Mouse (Mus musculus) limb, embryonic 14.5 days (tissue): ENCODE results near the gene Olfr638. TPM values are rescaled to one million over a fixed set of nuclear protein-coding genes. Genes with fewer than 3 reads are reported as not detected.
"Not testable (repeated sequence)": the region's sequence is repeated elsewhere in the genome, so short reads cannot be mapped to it uniquely, and the experiment has no call there.

Experiments used
- ATAC-seq: fragments of 200-750 bp; cut with Nextera tagmentation; 2 replicates; pipeline ENCODE4 v1.8.0; 2017; ENCODE audit warnings: low read depth, moderate number of reproducible peaks, moderate TSS enrichment; ENCODE audit not compliant: low FRiP score
- DNase-seq: peaks from one replicate; pipeline ENCODE4 v3.0.0-alpha.2; 2015; ENCODE audit warnings: low spot score
- H3K27ac ChIP-seq: fragments of 300-500 bp; sonication (generic); replicated peaks from 2 replicates; pipeline ENCODE4 v1.5.1; 2014; ENCODE audit warnings: low read depth, mild to moderate bottlenecking, low read length, moderate library complexity, mixed read lengths
- H3K27me3 ChIP-seq: fragments of 300-500 bp; sonication (generic); 2 replicates; pipeline ENCODE4 v1.6.1; 2014; ENCODE audit warnings: low read length, mixed read lengths; ENCODE audit not compliant: control insufficient read depth, insufficient read depth
- H3K36me3 ChIP-seq: fragments of 300-500 bp; sonication (generic); 2 replicates; pipeline ENCODE4 v1.6.1; 2014; ENCODE audit warnings: mild to moderate bottlenecking, low read length, moderate library complexity, mixed read lengths; ENCODE audit not compliant: control insufficient read depth, insufficient read depth
- H3K4me1 ChIP-seq: fragments of 300-500 bp; sonication (generic); 2 replicates; pipeline ENCODE4 v1.6.1; 2014; ENCODE audit warnings: antibody characterized with exemption, low read length, mixed read lengths; ENCODE audit not compliant: control insufficient read depth, insufficient read depth
- H3K4me2 ChIP-seq: fragments of 300-500 bp; sonication (generic); replicated peaks from 2 replicates; pipeline ENCODE4 v1.6.1; 2014; ENCODE audit warnings: low read depth, mild to moderate bottlenecking, low read length, moderate library complexity; ENCODE audit not compliant: severe bottlenecking
- H3K4me3 ChIP-seq: fragments of 300-500 bp; sonication (generic); replicated peaks from 2 replicates; pipeline ENCODE4 v1.5.1; 2014; ENCODE audit warnings: low read length
- H3K9ac ChIP-seq: fragments of 300-500 bp; sonication (generic); 2 replicates; pipeline ENCODE4 v1.6.1; 2014; ENCODE audit warnings: mild to moderate bottlenecking, low read depth, low read length, moderate library complexity; ENCODE audit not compliant: severe bottlenecking
- H3K9me3 ChIP-seq: fragments of 300-500 bp; sonication (generic); 2 replicates; pipeline ENCODE4 v1.6.1; 2016; ENCODE audit warnings: low read length; ENCODE audit not compliant: control insufficient read depth
- POLR2A ChIP-seq: fragments of 200-500 bp; IDR thresholded peaks from 2 replicates; pipeline ENCODE4 v1.8.0; 2012; ENCODE audit warnings: inconsistent platforms, mild to moderate bottlenecking, moderate library complexity, borderline replicate concordance; ENCODE audit not compliant: insufficient read depth, insufficient read length; ENCODE audit errors: extremely low read depth
- WGBS: fragments of 180-500 bp; shearing (Covaris S2); extraction: QIAGEN DNeasy Blood & Tissue Kit; methylation state at CpG from one replicate; pipeline ENCODE4 v1.1.7; 2014; 5-methylcytosine and 5-hydroxymethylcytosine counted together
- polyA plus RNA-seq, 2 experiments: library from polyadenylated mRNA; depleted of rRNA in 1 of 2; stranded (reverse) in 1 of 2; unstranded in 1 of 2; fragments of >200 nt; fragmentation: Nextera tagmentation in 1 of 2; extraction: Ambion mirVana in 1 of 2; gene quantifications; 2 replicates each; pipeline versions ENCODE4 v1.2.1 to v1.2.3; 2012 to 2014

Olfr638 gene
- polyA plus RNA-seq (2012; rRNA removed) (not detected in 2 replicates), polyA plus RNA-seq (2014; fragmentation: Nextera tagmentation; extraction: Ambion mirVana) (not detected in 2 replicates)

DNA sequence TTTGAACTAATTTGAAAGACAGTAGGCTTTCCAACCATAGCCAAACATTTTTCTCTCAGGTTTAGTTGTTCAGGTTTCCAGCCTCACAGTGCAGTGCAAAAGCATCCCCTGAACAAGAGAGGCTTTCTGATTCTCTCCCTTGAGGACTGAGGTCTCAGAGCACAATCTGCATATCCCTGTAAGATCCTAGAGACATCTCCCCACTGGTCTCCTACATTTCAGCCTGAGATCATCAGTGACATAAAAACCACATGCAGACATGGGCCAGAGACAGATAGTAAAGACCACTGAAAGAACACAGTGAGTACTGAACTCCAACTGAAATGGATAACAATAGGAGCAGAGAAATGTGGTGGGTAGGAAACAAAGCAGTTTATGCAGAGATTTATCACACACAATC, at the start of gene Olfr638:
Gene Olfr638, plus strand, starts transcription at position 301 of the 400 bp plus-strand sequence.
- Histone ChIP-seq H3K27ac (no peak within 1 kb of the TSS), H3K4me3 (no peak within 1 kb of the TSS), H3K9me3 (no peaks in the 10 kb centered on the region), H3K9ac (no peak within 1 kb of the TSS), H3K27me3 (no peaks in the 10 kb centered on the region), H3K4me1 (no peaks in the 10 kb centered on the region), H3K36me3 (no peaks in the 10 kb centered on the region), H3K4me2 (no peak within 1 kb of the TSS)
- no peak for TF ChIP-seq POLR2A
- no peak for ATAC-seq
- no peak for DNase-seq

DNA sequence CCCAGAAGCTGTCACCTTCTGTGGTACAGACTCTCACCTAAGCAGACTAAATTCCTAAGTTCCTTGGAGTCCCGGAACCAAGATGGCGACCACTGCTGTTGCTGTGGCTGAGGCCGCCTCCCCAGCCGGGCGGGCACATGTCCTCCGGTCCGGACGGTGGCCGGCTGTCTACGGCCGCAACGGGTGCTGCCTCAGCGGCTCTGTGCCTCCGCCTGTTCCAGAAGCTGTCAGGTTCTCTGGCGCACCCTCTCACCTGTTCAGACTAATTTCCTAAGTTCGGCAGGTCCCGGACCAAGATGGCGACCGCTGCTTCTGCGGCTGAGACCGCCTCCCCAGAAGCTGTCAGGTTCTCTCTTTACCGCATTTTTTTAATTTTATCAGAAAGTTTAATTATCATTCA, 31.7 kb upstream of the Olfr638 start:
- not testable (repeated sequence) for H3K4me1 ChIP-seq, H3K9ac ChIP-seq, H3K36me3 ChIP-seq, H3K4me2 ChIP-seq, H3K9me3 ChIP-seq, DNase-seq, H3K4me3 ChIP-seq, H3K27ac ChIP-seq, H3K27me3 ChIP-seq, ATAC-seq
- WGBS, result 93% methylated on average over 22 of the region's 22 CpGs

DNA sequence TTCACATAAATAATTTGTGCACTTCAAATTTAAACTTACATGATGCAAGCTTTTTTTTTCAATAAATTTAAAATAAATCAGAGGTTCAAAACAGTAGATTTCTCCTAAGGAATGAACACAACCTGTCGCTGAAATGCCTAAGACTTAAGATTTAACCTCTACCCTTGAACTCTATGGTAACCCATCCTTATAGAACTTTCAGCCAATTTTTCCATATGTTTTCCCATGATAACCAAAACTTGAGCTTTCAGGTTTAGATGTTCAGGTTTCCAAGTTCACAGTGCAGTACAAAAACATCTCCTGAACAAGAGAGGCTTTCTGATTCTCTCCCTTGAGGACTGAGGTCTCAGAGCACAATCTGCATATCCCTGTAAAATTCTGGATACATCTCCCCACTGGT, 27.7 kb upstream of the Olfr638 start, which contains the start of gene Olfr635:
Gene Olfr635, plus strand, starts transcription at position 301 of the 400 bp plus-strand sequence.
- no peak for TF ChIP-seq POLR2A
- no peaks in the 10 kb centered on the region for H3K4me1 ChIP-seq
- WGBS, result 74% methylated on average over 1 of the region's 1 CpGs

DNA sequence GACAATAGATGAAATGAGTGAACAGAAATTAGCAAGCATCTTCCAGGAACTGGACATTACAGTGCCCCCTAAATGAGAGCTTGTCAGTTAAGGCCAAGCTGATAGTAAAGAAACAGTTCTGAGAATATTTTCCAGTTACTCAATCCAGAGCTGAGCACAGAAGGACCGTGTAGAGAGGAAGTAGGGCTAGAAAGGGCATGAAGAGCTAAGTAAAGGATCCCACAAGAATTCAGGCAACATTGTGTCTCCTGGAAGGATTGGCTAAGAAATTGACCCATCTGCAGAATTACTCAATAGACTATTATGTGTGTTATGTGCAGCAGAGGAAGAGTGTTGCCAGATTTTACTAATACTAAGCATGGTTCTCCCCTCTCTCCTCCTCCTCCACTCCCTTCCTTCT, 26.8 kb upstream of the Olfr638 start:
- H3K4me3 ChIP-seq, result no peak overlapping the region
- DNase-seq, result no peak
- ATAC-seq, result no peak
- no peak overlapping the region for H3K27ac ChIP-seq
- no peak overlapping the region for H3K9ac ChIP-seq
- no peaks in the 10 kb centered on the region for H3K4me1 ChIP-seq
- 72% methylated on average over 1 of the region's 1 CpGs for WGBS
- H3K9me3 ChIP-seq, result no peaks in the 10 kb centered on the region
- no peak overlapping the region for H3K4me2 ChIP-seq
- no peaks in the 10 kb centered on the region for H3K36me3 ChIP-seq
- H3K27me3 ChIP-seq, result no peaks in the 10 kb centered on the region
- TF ChIP-seq POLR2A, result no peak

More for the DNA sequence above, 27.7 kb upstream of the Olfr638 start, which contains the start of gene Olfr635:
- ATAC-seq (no peak), DNase-seq (no peak)
- no peaks in the 10 kb centered on the region for H3K36me3 ChIP-seq
- H3K4me3 ChIP-seq, result no peak within 1 kb of the TSS
- H3K9me3 ChIP-seq, result no peaks in the 10 kb centered on the region
- H3K27ac ChIP-seq, result no peak within 1 kb of the TSS
- H3K9ac ChIP-seq, result no peak within 1 kb of the TSS
- no peaks in the 10 kb centered on the region for H3K27me3 ChIP-seq
- no peak within 1 kb of the TSS for H3K4me2 ChIP-seq

DNA sequence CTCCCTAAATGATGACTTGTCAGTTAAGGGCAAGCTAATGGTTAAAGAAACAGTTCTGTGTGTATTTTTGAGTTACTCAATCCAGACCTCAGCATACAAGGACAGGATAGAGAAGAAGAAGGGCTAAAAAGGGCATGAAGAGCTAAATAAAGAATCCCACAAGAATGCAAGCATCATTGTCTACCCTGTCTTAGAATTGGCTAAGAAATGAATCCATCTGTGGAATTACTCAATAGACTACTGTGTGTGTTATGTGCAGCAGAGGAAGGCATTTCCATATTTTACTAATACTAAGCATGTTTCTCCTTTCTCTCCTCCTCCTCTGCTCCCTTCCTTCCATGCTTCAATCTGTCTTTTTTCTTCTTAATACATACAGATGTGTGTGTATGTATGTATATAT, 578 bp downstream of the Olfr638 start:
- Histone ChIP-seq H3K4me1 (no peaks in the 10 kb centered on the region), H3K9me3 (no peaks in the 10 kb centered on the region), H3K36me3 (no peaks in the 10 kb centered on the region), H3K27ac (no peak overlapping the region), H3K27me3 (no peaks in the 10 kb centered on the region), H3K4me2 (no peak overlapping the region), H3K4me3 (no peak overlapping the region), H3K9ac (no peak overlapping the region)
- no peak for TF ChIP-seq POLR2A
- ATAC-seq (no peak), DNase-seq (no peak)

DNA sequence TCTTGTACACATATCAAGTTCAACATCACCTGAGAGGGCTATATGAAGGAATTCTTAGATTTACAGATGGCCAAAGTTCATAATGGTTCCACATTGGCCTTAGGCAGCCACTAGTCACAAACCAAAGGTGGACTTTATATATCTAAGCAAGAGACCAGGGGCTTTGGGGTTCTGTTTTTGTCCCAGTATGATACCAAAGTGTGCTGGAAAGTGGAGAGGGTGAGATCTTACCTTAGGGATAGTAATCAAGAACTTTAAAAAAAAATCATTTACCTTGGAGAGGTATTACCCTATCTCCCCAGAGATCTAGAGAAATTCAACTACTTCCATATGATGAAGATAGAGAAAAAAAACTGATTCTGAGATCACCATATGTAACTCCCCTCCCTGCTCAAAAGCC, 18.7 kb downstream of the Olfr638 start, which contains the start of gene Olfr639:
Gene Olfr639, minus strand, starts transcription at position 101 of the 400 bp plus-strand sequence.
- Histone ChIP-seq H3K27ac (no peak within 1 kb of the TSS), H3K9me3 (no peaks in the 10 kb centered on the region), H3K4me3 (no peak within 1 kb of the TSS), H3K27me3 (no peaks in the 10 kb centered on the region), H3K4me2 (no peak within 1 kb of the TSS), H3K4me1 (no peaks in the 10 kb centered on the region), H3K9ac (no peak within 1 kb of the TSS), H3K36me3 (no peaks in the 10 kb centered on the region)
- no peak for TF ChIP-seq POLR2A
- no peak for ATAC-seq
- no peak for DNase-seq
